Comparison of ENCODE assay signal across 22 mouse cellular contexts in genomic region chrX:140555423-140555822, GRCm38 (mm10). TPM values are rescaled to one million over a fixed set of nuclear protein-coding genes. Genes with fewer than 3 reads are reported as not detected.
DNase-seq lines count a peak whose midpoint lies in the region; ATAC-seq and TF ChIP-seq lines count a peak whose summit lies in the region.
"Had no signal": no experiment of that assay in that cellular context is flagged by ENCODE, and none has a peak within 500 bp of the region (broad histone marks: within the 10 kb centered on the region; RNA-seq: fewer than 3 reads in every experiment).

No protein-coding gene starts in this region.

- H3K4me1 ChIP-seq in heart, embryonic 13.5 days: peaks cover 30% of the 10 kb centered on the region
- H3K4me1 ChIP-seq in heart, postnatal 0 days (ENCODE audit: control insufficient read depth, insufficient read depth): peaks cover 32% of the 10 kb centered on the region
- H3K4me1 ChIP-seq: embryonic facial prominence, embryonic 10.5 days; embryonic facial prominence, embryonic 13.5 days; forebrain, embryonic 12.5 days; forebrain, embryonic 15.5 days; hindbrain, embryonic 12.5 days; hindbrain, embryonic 15.5 days had no signal

- H3K36me3 ChIP-seq in heart, embryonic 13.5 days: no peaks in the 10 kb centered on the region
- no peaks in the 10 kb centered on the region for H3K36me3 ChIP-seq in heart, postnatal 0 days (replicated peaks; ENCODE audit: control insufficient read depth, insufficient read depth, low read length)
- H3K36me3 ChIP-seq: embryonic facial prominence, embryonic 10.5 days; embryonic facial prominence, embryonic 13.5 days; forebrain, embryonic 12.5 days; forebrain, embryonic 15.5 days; hindbrain, embryonic 12.5 days; hindbrain, embryonic 15.5 days had no signal

- H3K27me3 ChIP-seq in heart, embryonic 13.5 days (replicated peaks): peaks cover 7% of the 10 kb centered on the region
- H3K27me3 ChIP-seq in heart, postnatal 0 days (ENCODE audit: control insufficient read depth, insufficient read depth, low read length): no peaks in the 10 kb centered on the region

- TF ChIP-seq EP300 in heart, postnatal 0 days (IDR thresholded peaks at IDR 0.05; ENCODE audit: low read depth): no peak

- peak; percentile 31; the same call in 1 of the 2 replicates for TF ChIP-seq CTCF in gastrocnemius, adult 2 months (IDR thresholded peaks at IDR 0.05)
- TF ChIP-seq CTCF in heart, postnatal 0 days (IDR thresholded peaks at IDR 0.05; ENCODE audit: low read depth): peak; percentile 13; the same call in 1 of the 2 replicates

- no peaks in the 10 kb centered on the region for H3K9me3 ChIP-seq in heart, embryonic 13.5 days
- H3K9me3 ChIP-seq in heart, postnatal 0 days (replicated peaks; ENCODE audit: control insufficient read depth, low read length): no peaks in the 10 kb centered on the region
- H3K9me3 ChIP-seq: embryonic facial prominence, embryonic 10.5 days; embryonic facial prominence, embryonic 13.5 days; forebrain, embryonic 12.5 days; forebrain, embryonic 15.5 days; hindbrain, embryonic 12.5 days; hindbrain, embryonic 15.5 days had no signal

- no peak for DNase-seq in gastrocnemius, adult 2 months
- no peak for DNase-seq in gastrocnemius, postnatal 10 days
- DNase-seq in heart, adult 8-10 months (ENCODE audit: low spot score): no peak
- DNase-seq in heart, postnatal 0 days (ENCODE audit: low spot score): no peak
- no peak for DNase-seq in heart, postnatal 10 days
- DNase-seq: adrenal gland, postnatal 10 days; adrenal gland, postnatal 36 days; cerebellum, adult 18-20 months; cerebellum, adult 9-10 months; cerebellum, postnatal 36 days; embryo, embryonic 11 days; kidney, adult 2 months had no signal

- H3K27ac ChIP-seq in gastrocnemius, adult 2 months: peak overlapping the region; percentile 89
- peak overlapping the region; percentile 48; the same call in 1 of the 2 replicates for H3K27ac ChIP-seq in heart, embryonic 13.5 days (replicated peaks)
- H3K27ac ChIP-seq in heart, postnatal 0 days (ENCODE audit: low read depth): peak overlapping the region; percentile 20; the same call in 1 of the 2 replicates
- H3K27ac ChIP-seq: embryonic facial prominence, embryonic 10.5 days; embryonic facial prominence, embryonic 13.5 days; forebrain, embryonic 12.5 days; forebrain, embryonic 15.5 days; hindbrain, embryonic 12.5 days; hindbrain, embryonic 15.5 days had no signal

- H3K9ac ChIP-seq in heart, embryonic 13.5 days: no peak overlapping the region
- no peak overlapping the region for H3K9ac ChIP-seq in heart, postnatal 0 days (replicated peaks; ENCODE audit: low read depth, low read length)
- H3K9ac ChIP-seq: embryonic facial prominence, embryonic 13.5 days; forebrain, embryonic 12.5 days; forebrain, embryonic 15.5 days; hindbrain, embryonic 12.5 days; hindbrain, embryonic 15.5 days had no signal

- no peak overlapping the region for H3K4me3 ChIP-seq in gastrocnemius, adult 2 months
- no peak overlapping the region for H3K4me3 ChIP-seq in heart, embryonic 13.5 days
- H3K4me3 ChIP-seq in heart, postnatal 0 days (ENCODE audit: low read depth, low read length): no peak overlapping the region
- H3K4me3 ChIP-seq: embryonic facial prominence, embryonic 10.5 days; embryonic facial prominence, embryonic 13.5 days; erythroblast, embryonic 14.5 days; forebrain, embryonic 12.5 days; forebrain, embryonic 15.5 days; hindbrain, embryonic 12.5 days; hindbrain, embryonic 15.5 days had no signal

- ATAC-seq in heart, embryonic 13.5 days (ENCODE audit: extremely low read depth, insufficient number of reproducible peaks, low FRiP score, low TSS enrichment): no peak
- ATAC-seq in heart, postnatal 0 days (ENCODE audit: insufficient read depth, low read depth): peak; percentile 44; the same call in 1 of the 2 replicates
- ATAC-seq: CD4-positive, CD25-positive, alpha-beta regulatory T cell, adult 4 months; forebrain, embryonic 15.5 days; intestine, postnatal 0 days had no signal

- no peak overlapping the region for H3K4me2 ChIP-seq in heart, embryonic 13.5 days
- H3K4me2 ChIP-seq in heart, postnatal 0 days (ENCODE audit: low read depth, low read length): no peak overlapping the region
- H3K4me2 ChIP-seq: embryonic facial prominence, embryonic 13.5 days; forebrain, embryonic 12.5 days; forebrain, embryonic 15.5 days; hindbrain, embryonic 12.5 days; hindbrain, embryonic 15.5 days had no signal

- 34% methylated on average over 3 of the region's 3 CpGs for WGBS in heart, embryonic 13.5 days
- WGBS in heart, postnatal 0 days: 33% methylated on average over 3 of the region's 3 CpGs

- intact Hi-C loops in gastrocnemius, adult 2 months (cut with DNase I): loop anchor here (5.0 kb wide), 1 partner anchor 42 kb away; no protein-coding TSS in a partner anchor
- intact Hi-C loops in heart, postnatal 10 days (cut with DNase I): no loop called here

RNA-seq across cellular contexts. Expression of gene Tsc22d3, which starts 45.0 kb away (rescaled TPM):
- total RNA-seq in gastrocnemius, adult 2 months (2021): 100 to 1,000 TPM; 243 to 420 TPM
- 100 to 1,000 TPM; 105 to 153 TPM for total RNA-seq in gastrocnemius, postnatal 10 days (2021)
- polyA plus RNA-seq in heart, embryonic 13.5 days (2015; fragmentation: Nextera tagmentation; extraction: Ambion mirVana): 163 and 212 TPM in 2 replicates
- 100 to 1,000 TPM; 121 to 152 (median 126) TPM for total RNA-seq in heart, adult 8-10 months (2022)
- total RNA-seq in heart, postnatal 0 days (2014; rRNA removed; ENCODE audit: low replicate concordance): 187 and 240 TPM in 2 replicates
- 165 and 172 TPM in 2 replicates for polyA plus RNA-seq in heart, postnatal 0 days (2015; fragmentation: Nextera tagmentation; extraction: Ambion mirVana)
- total RNA-seq in heart, postnatal 10 days (2021): 100 to 1,000 TPM; 138 to 195 TPM

Comparison
In these comparisons a context has a peak if more than half of its experiments do, and no peak if none do; other contexts are left out.
1. H3K27ac ChIP-seq: peak in every context shown above with its lines; median percentile 89 in gastrocnemius, adult 2 months; 48 in heart, embryonic 13.5 days; 20 in heart, postnatal 0 days.